Mouse (Mus musculus) spleen, adult 2 months (tissue): ENCODE measurements around the gene Tent5a. TPM values are rescaled to one million over a fixed set of nuclear protein-coding genes. Genes with fewer than 3 reads are reported as not detected.

Source experiments
- DNase-seq, 2 experiments: peaks; one replicate each; pipeline versions ENCODE4 v3.0.0 to v3.0.0-alpha.2; 2012 to 2021; ENCODE audit warnings: low spot score in 2 of 2, low read depth in 1 of 2
- H3K27ac ChIP-seq: fragments of 200-500 bp; 2 replicates; pipeline ENCODE4 v1.5.1; 2012; ENCODE audit warnings: low read length, inconsistent platforms; ENCODE audit not compliant: insufficient read depth
- H3K27me3 ChIP-seq: fragments of 200-500 bp; 2 replicates; pipeline ENCODE4 v1.6.1; 2012; ENCODE audit warnings: mild to moderate bottlenecking, moderate library complexity, low read length, inconsistent platforms; ENCODE audit not compliant: control insufficient read depth, insufficient read depth
- H3K36me3 ChIP-seq: fragments of 200-500 bp; 2 replicates; pipeline ENCODE4 v1.6.1; 2012; ENCODE audit warnings: mild to moderate bottlenecking, low read length, inconsistent platforms; ENCODE audit not compliant: control insufficient read depth, insufficient read depth
- H3K4me1 ChIP-seq: fragments of 200-500 bp; 2 replicates; pipeline ENCODE4 v1.6.1; 2011; ENCODE audit warnings: inconsistent platforms; ENCODE audit not compliant: control insufficient read depth, insufficient read depth, insufficient read length
- H3K4me3 ChIP-seq: fragments of 200-500 bp; 2 replicates; pipeline ENCODE4 v1.5.1; 2011; ENCODE audit warnings: mild to moderate bottlenecking, inconsistent platforms; ENCODE audit not compliant: insufficient read depth, insufficient read length; ENCODE audit errors: extremely low read depth
- CTCF ChIP-seq: fragments of 200-500 bp; IDR thresholded peaks from 2 replicates; pipeline ENCODE4 v1.5.1; 2011; ENCODE audit warnings: mild to moderate bottlenecking, inconsistent platforms; ENCODE audit not compliant: insufficient read depth, insufficient read length, insufficient replicate concordance; ENCODE audit errors: extremely low read depth
- POLR2A ChIP-seq: fragments of 200-500 bp; IDR thresholded peaks from 2 replicates; pipeline ENCODE4 v1.6.1; 2011; ENCODE audit warnings: low read depth, low read length, inconsistent platforms
- WGBS: fragments of 180-500 bp; shearing (Covaris S2); methylation state at CpG from one replicate; pipeline ENCODE4 v1.1.7; 2018; 5-methylcytosine and 5-hydroxymethylcytosine counted together
- polyA plus RNA-seq: library from polyadenylated mRNA; depleted of rRNA; stranded (reverse); fragments of >200 nt; gene quantifications from 2 replicates; pipeline ENCODE4 v1.2.3, GENCODE M21; 2012; rRNA removed

Gene Tent5a
- polyA plus RNA-seq, result 5.4 and 6.4 TPM in 2 replicates

DNA sequence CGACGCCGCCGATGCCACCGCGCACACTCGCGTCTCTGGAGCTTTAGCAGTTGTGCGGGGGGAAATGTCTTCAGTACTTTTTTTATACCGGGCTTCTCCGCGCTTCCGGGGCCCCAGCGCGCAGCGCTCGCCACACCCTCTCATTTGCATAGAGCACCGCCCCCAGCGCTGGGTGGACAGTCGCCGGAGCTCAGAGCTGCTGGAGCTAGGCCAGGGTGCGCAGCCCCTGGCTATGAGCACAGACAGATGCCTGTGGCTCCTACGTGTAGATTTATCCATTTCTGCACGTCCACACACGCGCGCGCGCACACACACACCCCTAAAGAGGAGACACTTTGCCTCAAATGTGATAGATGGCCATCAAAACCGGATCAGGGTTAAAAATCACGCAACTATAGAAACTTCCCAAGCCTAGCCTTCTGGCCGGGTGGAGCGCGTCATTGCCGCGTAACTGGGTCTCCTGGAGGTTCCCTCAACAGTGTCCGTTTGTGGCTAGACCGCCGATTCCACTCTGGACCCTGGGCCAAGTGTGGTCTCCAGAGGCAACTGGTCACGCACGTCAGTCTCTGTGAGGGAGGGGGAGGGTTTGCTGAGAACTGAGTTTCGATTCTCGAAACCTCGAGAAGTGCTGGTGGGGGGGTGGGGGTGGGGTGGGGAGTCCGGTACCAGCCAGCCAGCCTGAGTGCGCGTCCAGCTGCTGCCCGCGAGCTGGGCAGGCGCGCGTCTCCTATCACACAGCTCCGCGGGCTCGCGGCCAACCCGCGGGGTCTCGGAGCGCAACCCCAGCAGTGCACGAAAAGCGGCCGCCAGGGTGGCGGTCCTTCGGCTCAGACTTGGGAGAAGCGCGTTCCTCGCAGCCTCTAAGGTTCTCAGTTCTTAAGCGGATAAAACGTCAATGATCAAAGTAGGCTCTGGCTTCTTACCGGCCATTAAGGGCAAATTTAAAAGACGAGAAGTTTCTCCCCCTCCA is at the start of gene Tent5a:
Gene Tent5a (minus strand): TSS at position 107 of the 970 bp plus-strand sequence.
- H3K4me1 ChIP-seq, result peaks cover 4% of the 10 kb centered on the region
- WGBS, result under 1% methylated on average over 72 of the region's 72 CpGs

GRCm38 (mm10) chr9:85376643-85377307 is 49.6 kb upstream of the Tent5a start:
- 90% methylated on average over 3 of the region's 3 CpGs for WGBS
- DNase-seq, result no peak
- no peaks in the 10 kb centered on the region for H3K4me1 ChIP-seq
- H3K27me3 ChIP-seq, result no peaks in the 10 kb centered on the region
- H3K4me3 ChIP-seq, result no peak overlapping the region
- H3K36me3 ChIP-seq, result no peaks in the 10 kb centered on the region
- no peak overlapping the region for H3K27ac ChIP-seq
- TF ChIP-seq POLR2A (no peak), CTCF (no peak)

More for the DNA sequence above, at the start of gene Tent5a:
- Histone ChIP-seq H3K4me3 (peak within 1 kb of the TSS; percentile 73), H3K36me3 (peaks cover 2% of the 10 kb centered on the region; the same call in 1 of the 2 replicates), H3K27me3 (no peaks in the 10 kb centered on the region), H3K27ac (peak within 1 kb of the TSS; percentile 94)
- peak; percentile 78 to 82 for DNase-seq
- TF ChIP-seq POLR2A, result peak; percentile 92
- TF ChIP-seq CTCF, result no peak

DNA sequence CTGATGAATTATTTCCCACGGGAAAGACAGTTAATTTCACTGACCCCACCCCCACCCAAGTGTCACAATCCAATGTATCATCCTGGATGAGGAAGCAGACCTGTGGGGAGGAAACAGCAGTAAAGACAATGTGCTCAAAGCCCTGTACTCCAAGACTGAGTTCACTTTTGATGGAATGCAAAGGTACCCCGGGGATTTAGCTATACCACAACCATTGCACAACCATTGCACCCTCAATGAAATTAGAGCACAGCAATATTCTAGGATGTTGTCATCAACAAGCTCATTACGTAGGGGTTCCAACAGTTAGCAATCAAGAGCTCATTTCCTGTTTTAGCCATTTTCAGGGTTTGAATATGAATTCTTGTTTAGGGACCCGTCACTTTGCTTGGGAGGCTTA is 48.0 kb upstream of the Tent5a start:
- no peak for DNase-seq
- Histone ChIP-seq H3K27me3 (no peaks in the 10 kb centered on the region), H3K36me3 (no peaks in the 10 kb centered on the region), H3K27ac (no peak overlapping the region), H3K4me1 (no peaks in the 10 kb centered on the region), H3K4me3 (no peak overlapping the region)
- TF ChIP-seq POLR2A (no peak), CTCF (no peak)
- 62% methylated on average over 4 of the region's 4 CpGs for WGBS

GRCm38 (mm10) chr9:85372034-85372433 is 44.9 kb upstream of the Tent5a start:
- DNase-seq, result no peak
- Histone ChIP-seq H3K4me1 (no peaks in the 10 kb centered on the region), H3K27ac (no peak overlapping the region), H3K36me3 (no peaks in the 10 kb centered on the region), H3K27me3 (no peaks in the 10 kb centered on the region), H3K4me3 (no peak overlapping the region)
- TF ChIP-seq POLR2A (no peak), CTCF (no peak)
- WGBS, result 84% methylated on average over 1 of the region's 1 CpGs

DNA sequence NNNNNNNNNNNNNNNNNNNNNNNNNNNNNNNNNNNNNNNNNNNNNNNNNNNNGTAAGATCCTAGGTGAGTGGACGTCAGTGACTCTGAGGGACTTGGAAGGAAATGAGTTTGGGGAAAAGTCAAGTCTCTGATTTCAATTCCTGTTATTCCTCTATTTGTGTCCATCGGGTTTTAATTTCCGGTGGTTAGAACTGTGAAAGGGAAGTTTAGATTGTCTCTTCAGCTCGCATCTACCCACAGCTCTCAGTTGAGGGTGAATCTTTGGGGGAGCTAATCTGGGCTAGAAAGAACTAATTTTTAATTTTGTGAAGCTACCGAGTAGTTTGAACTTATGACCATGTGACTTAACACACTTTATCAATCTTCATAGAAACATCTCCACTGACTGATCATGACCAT is 42.4 kb upstream of the Tent5a start:
- 56% methylated on average over 5 of the region's 5 CpGs for WGBS
- DNase-seq, result no peak
- Histone ChIP-seq H3K27ac (no peak overlapping the region), H3K27me3 (no peaks in the 10 kb centered on the region), H3K4me1 (no peaks in the 10 kb centered on the region), H3K36me3 (no peaks in the 10 kb centered on the region), H3K4me3 (no peak overlapping the region)
- TF ChIP-seq CTCF (no peak), POLR2A (no peak)

DNA sequence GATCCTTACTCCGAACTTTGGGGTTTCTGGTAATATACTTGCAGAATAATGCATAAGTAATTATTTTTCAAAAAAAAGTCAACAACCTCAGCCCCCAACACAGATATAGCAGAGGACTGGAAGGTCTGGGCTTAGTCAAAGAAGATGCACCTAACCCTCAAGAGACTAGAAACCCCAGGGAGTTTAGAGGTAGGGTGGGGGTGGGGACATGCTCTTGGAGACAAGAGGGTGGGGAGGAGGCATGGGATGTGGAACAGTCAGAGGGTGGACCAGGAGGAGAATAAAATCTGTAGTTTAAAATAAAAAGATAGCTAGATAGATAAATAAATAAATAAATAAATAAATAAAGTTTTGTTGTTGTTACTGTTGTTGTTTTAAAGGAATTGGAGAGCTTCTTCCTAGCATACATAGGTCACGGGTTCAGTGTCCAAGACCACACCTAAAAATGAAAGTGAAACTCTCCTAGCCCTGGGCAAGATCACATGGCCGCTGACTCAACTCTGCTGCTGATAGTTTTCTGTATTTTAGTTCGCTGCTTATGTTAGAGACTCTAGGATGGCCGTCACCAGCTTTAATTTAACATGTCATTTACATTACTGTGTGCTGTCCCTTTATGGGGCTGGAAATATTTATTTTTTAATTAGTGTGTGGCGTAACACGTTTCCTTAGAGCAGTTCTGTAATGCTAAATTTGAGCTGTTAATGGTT is 30.2 kb upstream of the Tent5a start:
- no peaks in the 10 kb centered on the region for H3K27me3 ChIP-seq
- WGBS, result 78% methylated on average over 7 of the region's 7 CpGs
- TF ChIP-seq POLR2A (no peak), CTCF (no peak)
- no peaks in the 10 kb centered on the region for H3K4me1 ChIP-seq
- H3K4me3 ChIP-seq, result no peak overlapping the region
- no peak for DNase-seq
- H3K27ac ChIP-seq, result no peak overlapping the region
- no peaks in the 10 kb centered on the region for H3K36me3 ChIP-seq

DNA sequence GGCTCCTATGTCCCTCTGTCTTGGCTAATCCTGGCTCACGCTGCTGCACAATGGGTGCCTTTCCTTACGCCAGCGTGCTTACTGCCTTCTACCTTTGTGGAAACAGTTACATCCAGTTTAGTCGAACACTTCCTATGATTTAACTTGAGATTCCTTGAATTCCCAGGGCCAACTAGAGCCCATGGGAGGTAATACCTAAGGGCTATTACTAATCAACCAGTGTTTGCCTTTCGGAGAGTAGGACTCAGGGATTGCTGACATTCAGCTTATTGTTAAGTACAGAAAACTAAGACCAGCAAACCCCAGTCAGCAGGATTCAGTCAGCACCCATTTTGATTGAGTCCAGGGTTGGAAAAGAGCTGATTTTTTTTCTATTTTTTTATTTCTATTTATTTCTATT is 28.4 kb upstream of the Tent5a start:
- DNase-seq, result no peak
- H3K36me3 ChIP-seq, result no peaks in the 10 kb centered on the region
- no peak overlapping the region for H3K27ac ChIP-seq
- no peak overlapping the region for H3K4me3 ChIP-seq
- no peaks in the 10 kb centered on the region for H3K4me1 ChIP-seq
- no peaks in the 10 kb centered on the region for H3K27me3 ChIP-seq
- TF ChIP-seq CTCF, result no peak
- TF ChIP-seq POLR2A, result no peak
- WGBS, result 98% methylated on average over 5 of the region's 5 CpGs
